Mouse (Mus musculus) midbrain, embryonic 12.5 days (tissue): ENCODE measurements around the gene Cryaa. TPM values are rescaled to one million over a fixed set of nuclear protein-coding genes. Genes with fewer than 3 reads are reported as not detected.

ENCODE experiments used
- ATAC-seq: fragments of 200-750 bp; cut with Nextera tagmentation; 2 replicates; pipeline ENCODE4 v1.8.0; 2017; ENCODE audit warnings: low read depth, moderate TSS enrichment, moderate library complexity; ENCODE audit not compliant: low FRiP score
- H3K27ac ChIP-seq: fragments of 300-500 bp; sonication (generic); replicated peaks from 2 replicates; pipeline ENCODE4 v1.5.1; 2016; ENCODE audit warnings: mild to moderate bottlenecking
- H3K27me3 ChIP-seq: fragments of 300-500 bp; sonication (generic); 2 replicates; pipeline ENCODE4 v1.6.1; 2016; ENCODE audit warnings: mild to moderate bottlenecking
- H3K36me3 ChIP-seq: fragments of 300-500 bp; sonication (generic); 2 replicates; pipeline ENCODE4 v1.6.1; 2016
- H3K4me1 ChIP-seq: fragments of 300-500 bp; sonication (generic); 2 replicates; pipeline ENCODE4 v1.6.1; 2016
- H3K4me2 ChIP-seq: fragments of 300-500 bp; sonication (generic); replicated peaks from 2 replicates; pipeline ENCODE4 v1.6.1; 2016; ENCODE audit warnings: mild to moderate bottlenecking, moderate library complexity
- H3K4me3 ChIP-seq: fragments of 300-500 bp; sonication (generic); 2 replicates; pipeline ENCODE4 v1.5.1; 2016; ENCODE audit warnings: mild to moderate bottlenecking
- H3K9ac ChIP-seq: fragments of 300-500 bp; sonication (generic); replicated peaks from 2 replicates; pipeline ENCODE4 v1.6.1; 2016; ENCODE audit warnings: mild to moderate bottlenecking, moderate library complexity
- H3K9me3 ChIP-seq: fragments of 300-500 bp; sonication (generic); 2 replicates; pipeline ENCODE4 v1.6.1; 2016; ENCODE audit warnings: mild to moderate bottlenecking
- WGBS: fragments of 180-500 bp; shearing (Covaris S2); methylation state at CpG from one replicate; pipeline ENCODE4 v1.1.7; 2016; 5-methylcytosine and 5-hydroxymethylcytosine counted together
- polyA plus RNA-seq: library from polyadenylated mRNA; unstranded; fragments of >200 nt; fragmentation: Nextera tagmentation; extraction: Ambion mirVana; gene quantifications from 2 replicates; pipeline ENCODE4 v1.2.1, GENCODE M21; 2016

The Cryaa gene
- 0.18 TPM in 1 of 2 replicates, not detected in the other for polyA plus RNA-seq

DNA sequence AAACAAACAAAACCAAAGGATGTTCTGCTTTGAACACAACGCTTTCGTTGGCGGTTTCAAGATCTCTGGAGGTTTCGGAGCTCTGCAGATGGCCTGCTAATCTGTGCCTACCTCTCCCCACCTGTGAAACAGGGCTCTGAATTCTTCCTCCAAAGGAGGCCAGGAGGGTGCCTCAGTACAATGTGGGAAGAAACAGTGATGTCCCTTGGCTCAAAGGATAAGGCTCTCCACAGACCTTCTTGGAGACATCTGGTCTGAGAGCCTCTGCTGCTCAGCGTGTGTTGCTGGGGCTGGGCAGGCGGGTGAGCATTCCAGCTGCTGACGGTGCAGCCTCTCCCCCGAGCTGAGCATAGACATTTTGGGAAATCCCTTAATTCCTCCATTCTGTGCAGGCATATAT lies at the start of gene Cryaa:
Gene Cryaa, plus strand, starts transcription at position 301 of the 400 bp plus-strand sequence.
- H3K4me1 ChIP-seq: no peaks in the 10 kb centered on the region
- no peak within 1 kb of the TSS for H3K4me2 ChIP-seq
- ATAC-seq: no peak
- no peaks in the 10 kb centered on the region; the same call in 1 of the 2 replicates for H3K27me3 ChIP-seq
- H3K36me3 ChIP-seq: no peaks in the 10 kb centered on the region
- no peaks in the 10 kb centered on the region for H3K9me3 ChIP-seq
- WGBS: 80% methylated on average over 8 of the region's 8 CpGs
- H3K4me3 ChIP-seq: no peak within 1 kb of the TSS
- no peak within 1 kb of the TSS for H3K9ac ChIP-seq
- no peak within 1 kb of the TSS for H3K27ac ChIP-seq

DNA sequence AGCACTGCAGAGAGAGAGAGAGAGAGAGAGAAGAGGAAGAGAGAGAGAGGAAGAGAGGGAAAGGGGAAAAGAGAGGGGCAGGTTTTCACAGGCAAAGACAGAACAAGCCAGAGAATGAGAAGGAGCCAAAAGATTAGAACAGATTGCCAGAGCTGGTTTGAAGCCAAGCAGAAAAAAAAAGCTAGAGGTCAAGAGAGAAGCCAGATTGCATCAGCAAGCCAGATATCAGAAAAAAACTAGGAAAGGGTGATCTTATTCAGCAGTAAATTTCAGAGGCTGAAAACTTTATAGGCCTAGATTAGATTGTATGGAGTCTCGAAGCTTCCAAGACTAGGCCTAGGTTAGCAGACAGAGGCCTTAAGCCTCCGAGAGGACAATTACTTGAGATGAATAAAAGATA lies 49.6 kb upstream of the Cryaa start:
- H3K4me2 ChIP-seq: no peak overlapping the region
- 92% methylated on average over 2 of the region's 2 CpGs for WGBS
- no peaks in the 10 kb centered on the region for H3K36me3 ChIP-seq
- no peak overlapping the region for H3K4me3 ChIP-seq
- H3K4me1 ChIP-seq: no peaks in the 10 kb centered on the region
- no peak for ATAC-seq
- H3K9ac ChIP-seq: no peak overlapping the region
- no peaks in the 10 kb centered on the region for H3K9me3 ChIP-seq
- no peaks in the 10 kb centered on the region for H3K27me3 ChIP-seq
- H3K27ac ChIP-seq: no peak overlapping the region

DNA sequence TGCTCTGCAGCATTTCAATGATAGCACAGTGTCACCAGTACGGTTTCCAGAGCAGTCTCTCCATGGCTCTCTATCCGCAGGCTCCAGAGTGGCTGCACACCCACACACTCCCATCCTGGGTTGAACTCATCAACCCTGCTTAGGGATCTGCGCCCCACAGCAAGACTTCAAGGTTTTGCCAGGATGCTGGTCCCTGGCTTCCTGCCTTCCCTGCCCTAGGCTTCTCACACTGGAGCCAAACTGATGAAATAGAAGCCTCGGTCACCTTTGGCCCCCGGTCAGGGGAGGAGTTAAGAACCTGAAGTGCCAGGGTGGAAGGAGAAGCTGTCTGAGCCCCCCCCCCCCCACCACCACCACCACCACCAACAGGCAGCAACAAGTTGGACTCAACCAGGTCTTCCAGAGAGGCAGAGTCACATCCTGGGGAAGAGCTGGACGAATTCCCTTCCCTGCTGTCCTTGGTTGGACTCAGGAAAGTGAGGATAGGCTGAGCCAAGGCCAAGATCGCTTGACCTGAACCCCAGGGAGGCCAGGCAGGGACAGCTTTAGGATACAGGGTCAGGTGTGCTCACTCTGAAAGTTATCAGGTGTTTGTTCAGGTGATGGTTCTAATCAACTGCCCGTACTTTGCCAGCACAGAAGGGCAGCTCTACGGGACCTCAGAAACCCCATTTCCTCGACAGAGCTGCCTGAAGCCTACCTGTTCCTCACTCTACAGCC lies 46.4 kb upstream of the Cryaa start:
- Histone ChIP-seq H3K27ac (no peak overlapping the region), H3K4me2 (no peak overlapping the region), H3K36me3 (no peaks in the 10 kb centered on the region), H3K4me1 (peaks cover 5% of the 10 kb centered on the region), H3K4me3 (no peak overlapping the region), H3K27me3 (peaks cover 21% of the 10 kb centered on the region), H3K9ac (no peak overlapping the region), H3K9me3 (no peaks in the 10 kb centered on the region)
- 89% methylated on average over 10 of the region's 10 CpGs for WGBS
- ATAC-seq: no peak

- 89% methylated on average over 6 of the region's 6 CpGs for WGBS
- no peak overlapping the region for H3K27ac ChIP-seq
- H3K9me3 ChIP-seq: no peaks in the 10 kb centered on the region
These were observed 44.6 kb upstream of the Cryaa start for GRCm38 (mm10) chr17:31633007-31633406.

GRCm38 (mm10) chr17:31634896-31635295 lies 42.7 kb upstream of the Cryaa start:
- Histone ChIP-seq H3K27me3 (peaks cover 51% of the 10 kb centered on the region), H3K9ac (no peak overlapping the region), H3K36me3 (no peaks in the 10 kb centered on the region), H3K27ac (no peak overlapping the region), H3K9me3 (no peaks in the 10 kb centered on the region), H3K4me2 (no peak overlapping the region), H3K4me1 (peaks cover 24% of the 10 kb centered on the region), H3K4me3 (no peak overlapping the region)
- ATAC-seq: no peak
- 78% methylated on average over 5 of the region's 5 CpGs for WGBS

More at GRCm38 (mm10) chr17:31633007-31633406, 44.6 kb upstream of the Cryaa start:
- ATAC-seq: no peak
- Histone ChIP-seq H3K4me2 (no peak overlapping the region), H3K36me3 (no peaks in the 10 kb centered on the region), H3K4me1 (peaks cover 23% of the 10 kb centered on the region), H3K27me3 (peaks cover 39% of the 10 kb centered on the region), H3K9ac (no peak overlapping the region), H3K4me3 (no peak overlapping the region)

- ATAC-seq: no peak
- H3K4me1 ChIP-seq: peaks cover 24% of the 10 kb centered on the region
- H3K4me2 ChIP-seq: peak overlapping the region; percentile 89; the same call in 1 of the 2 replicates
- H3K27ac ChIP-seq: no peak overlapping the region
- H3K9ac ChIP-seq: no peak overlapping the region
- no peaks in the 10 kb centered on the region for H3K36me3 ChIP-seq
- H3K4me3 ChIP-seq: no peak overlapping the region
- 62% methylated on average over 11 of the region's 11 CpGs for WGBS
- peaks cover 52% of the 10 kb centered on the region for H3K27me3 ChIP-seq
- no peaks in the 10 kb centered on the region for H3K9me3 ChIP-seq
These were observed 41.8 kb upstream of the Cryaa start for GRCm38 (mm10) chr17:31635781-31636180.

DNA sequence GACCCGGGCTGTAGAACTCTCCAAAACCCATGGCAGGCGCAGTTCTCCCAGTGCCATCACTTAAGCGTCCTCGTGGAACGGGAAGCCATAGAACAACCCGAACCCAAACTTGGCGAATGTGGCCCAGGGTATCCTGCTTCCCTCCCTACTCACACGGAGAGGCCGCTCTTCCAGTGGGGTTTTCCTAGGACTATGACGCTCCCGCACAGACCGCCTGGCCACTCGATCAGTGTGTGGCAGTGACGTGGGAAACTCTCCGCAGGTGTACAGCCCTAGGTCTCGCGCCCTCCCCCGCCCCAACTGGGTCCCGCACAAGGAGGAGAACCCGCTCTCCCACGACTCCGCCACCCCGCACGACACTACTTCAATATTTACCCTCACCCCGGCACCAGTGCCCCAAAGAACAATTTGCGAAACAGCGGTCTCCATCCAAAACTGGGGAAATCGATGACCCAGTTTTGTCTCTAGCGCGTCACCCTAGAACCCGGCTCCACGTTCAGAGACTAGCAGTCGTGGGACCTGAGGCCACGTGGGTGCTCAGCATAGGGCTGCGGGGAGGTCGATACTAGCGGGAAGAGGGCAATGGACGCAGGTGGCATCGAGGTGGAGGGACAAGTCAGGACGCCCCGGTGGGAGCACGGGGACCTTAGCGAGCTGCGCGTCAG lies 41.2 kb upstream of the Cryaa start:
- Histone ChIP-seq H3K4me1 (peaks cover 24% of the 10 kb centered on the region), H3K27me3 (peaks cover 52% of the 10 kb centered on the region), H3K4me3 (peak overlapping the region; percentile 47), H3K9ac (peak overlapping the region; percentile 47; the same call in 1 of the 2 replicates), H3K27ac (no peak overlapping the region), H3K9me3 (no peaks in the 10 kb centered on the region), H3K36me3 (no peaks in the 10 kb centered on the region), H3K4me2 (peak overlapping the region; percentile 89)
- ATAC-seq: peak; percentile 34; the same call in 1 of the 2 replicates
- 5% methylated on average over 42 of the region's 45 CpGs for WGBS

- Histone ChIP-seq H3K9ac (peak within 1 kb of the TSS; percentile 47; the same call in 1 of the 2 replicates), H3K9me3 (no peaks in the 10 kb centered on the region), H3K36me3 (no peaks in the 10 kb centered on the region), H3K4me1 (peaks cover 24% of the 10 kb centered on the region), H3K4me3 (peak within 1 kb of the TSS; percentile 47), H3K27ac (no peak within 1 kb of the TSS), H3K4me2 (peak within 1 kb of the TSS; percentile 89), H3K27me3 (peaks cover 52% of the 10 kb centered on the region)
- ATAC-seq: peak; percentile 89
- WGBS: 3% methylated on average over 61 of the region's 61 CpGs
These were observed 40.4 kb upstream of the Cryaa start, which contains the start of gene Cbs for GRCm38 (mm10) chr17:31636942-31637811. Cbs (minus strand) TSS chr17:31637238.

GRCm38 (mm10) chr17:31637866-31638570 lies 39.6 kb upstream of the Cryaa start:
- no peaks in the 10 kb centered on the region for H3K36me3 ChIP-seq
- no peak overlapping the region for H3K4me3 ChIP-seq
- H3K4me2 ChIP-seq: no peak overlapping the region
- H3K4me1 ChIP-seq: peaks cover 24% of the 10 kb centered on the region
- H3K27me3 ChIP-seq: peaks cover 52% of the 10 kb centered on the region
- no peak overlapping the region for H3K9ac ChIP-seq
- 65% methylated on average over 9 of the region's 9 CpGs for WGBS
- no peaks in the 10 kb centered on the region for H3K9me3 ChIP-seq
- no peak for ATAC-seq
- no peak overlapping the region for H3K27ac ChIP-seq

DNA sequence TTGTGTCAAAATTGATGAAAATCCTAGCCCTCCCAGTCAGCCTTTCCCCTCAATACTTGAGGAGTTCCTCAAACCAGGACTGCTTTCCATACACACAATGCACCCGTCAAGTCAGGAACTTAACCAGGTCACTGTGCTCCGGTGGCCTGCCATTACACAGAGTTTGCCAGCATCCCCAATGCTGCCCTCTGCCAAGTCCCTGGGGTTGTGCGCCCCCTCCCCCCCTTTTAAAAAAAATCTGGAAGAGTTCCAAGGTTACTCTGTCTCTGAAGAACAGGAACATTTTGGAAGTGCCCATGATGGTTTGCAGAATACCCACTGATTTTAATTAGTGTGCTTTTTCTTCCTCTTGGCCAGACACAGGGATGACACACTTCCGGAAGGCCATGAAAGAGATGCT lies 38.0 kb upstream of the Cryaa start:
- peaks cover 47% of the 10 kb centered on the region for H3K27me3 ChIP-seq
- no peak overlapping the region for H3K9ac ChIP-seq
- H3K4me3 ChIP-seq: no peak overlapping the region
- no peak overlapping the region for H3K27ac ChIP-seq
- WGBS: 72% methylated on average over 4 of the region's 4 CpGs
- no peak for ATAC-seq
- no peaks in the 10 kb centered on the region for H3K36me3 ChIP-seq
- H3K9me3 ChIP-seq: no peaks in the 10 kb centered on the region
- peaks cover 24% of the 10 kb centered on the region for H3K4me1 ChIP-seq
- H3K4me2 ChIP-seq: no peak overlapping the region

- Histone ChIP-seq H3K27ac (no peak overlapping the region), H3K9me3 (no peaks in the 10 kb centered on the region), H3K4me3 (no peak overlapping the region), H3K27me3 (peaks cover 21% of the 10 kb centered on the region), H3K4me2 (no peak overlapping the region), H3K36me3 (peaks cover 16% of the 10 kb centered on the region), H3K4me1 (peaks cover 8% of the 10 kb centered on the region; the same call in 1 of the 2 replicates), H3K9ac (no peak overlapping the region)
- no peak for ATAC-seq
- 24% methylated on average over 8 of the region's 8 CpGs for WGBS
These were observed 35.3 kb upstream of the Cryaa start for GRCm38 (mm10) chr17:31642331-31642730.
